Mouse (Mus musculus): ENCODE results near the gene Pgm1. TPM values are rescaled to one million over a fixed set of nuclear protein-coding genes. Genes with fewer than 3 reads are reported as not detected.

Pgm1 gene
- total and polyA plus RNA-seq, 3 experiments: 54.0 to 97.9 (median 95.7) TPM

- Histone ChIP-seq H3K9me3 (replicated peaks; ENCODE audit: low read length) (no peaks in the 10 kb centered on the region), H3K4me3 (replicated peaks in 1 of 3; ENCODE audit: low read depth in 2 of 3, low read length in 2 of 3, poor library complexity in 1 of 3) (no peak overlapping the region), H3K79me2 (replicated peaks; ENCODE audit: control insufficient read depth, extremely low read depth, insufficient read depth, poor library complexity, severe bottlenecking) (no peaks in the 10 kb centered on the region), H3K9ac (ENCODE audit: insufficient read depth, low read depth) (no peak overlapping the region), H3K4me1 (ENCODE audit: control insufficient read depth in 1 of 2, insufficient read depth in 2 of 2) (peaks cover 5 to 9% of the 10 kb centered on the region in 2 experiments; a peak in 1 of 4 replicates), H3K27me3 (replicated peaks) (peaks cover 2% of the 10 kb centered on the region), H3K4me2 (ENCODE audit: insufficient read depth, low read depth, poor library complexity, severe bottlenecking) (no peak overlapping the region), H3K36me3 (replicated peaks in 1 of 2; ENCODE audit: control insufficient read depth in 1 of 2, insufficient read depth in 1 of 2, low read length in 1 of 2) (no peaks in the 10 kb centered on the region), H3K27ac (ENCODE audit: insufficient read depth, low read depth) (no peak overlapping the region)
- in situ Hi-C loops (cut with MboI; ENCODE audit: low pct_ligation_motif_present, low pct_unique_long_range_greater_than_20kb, low sequenced_read_pairs) (loop anchor here (25.0 kb wide), 3 partner anchors 181 to 481 kb away; no protein-coding TSS in a partner anchor), dilution Hi-C loops (cut with MboI; ENCODE audit: extremely low pct_ligation_motif_present, extremely low pct_unique_long_range_greater_than_20kb, low sequenced_read_pairs) (no loop called here)
- TF ChIP-seq MEF2A (IDR thresholded peaks at IDR 0.05; ENCODE audit: borderline replicate concordance, low read depth, low read length) (no peak), POLR2AphosphoS2 (IDR thresholded peaks at IDR 0.05; ENCODE audit: low read depth, low read length) (no peak), IRF4 (IDR thresholded peaks at IDR 0.05; ENCODE audit: low read depth, low read length) (no peak), JUN (IDR thresholded peaks at IDR 0.05; ENCODE audit: insufficient read depth, low read depth, low read length) (no peak), CHD1 (IDR thresholded peaks at IDR 0.05; ENCODE audit: low read depth, low read length) (no peak), TBP (conservative IDR thresholded peaks at IDR 0.05; ENCODE audit: low read depth, low read length) (no peak), SMC3 (IDR thresholded peaks at IDR 0.05; ENCODE audit: low read depth, low read length) (no peak), NRF1 (IDR thresholded peaks at IDR 0.05; ENCODE audit: low read depth, low read length) (no peak), MAX (IDR thresholded peaks at IDR 0.05; ENCODE audit: low read length) (no peak), HCFC1 (IDR thresholded peaks at IDR 0.05; ENCODE audit: low read depth, low read length) (no peak), ZMIZ1 (IDR thresholded peaks at IDR 0.05; ENCODE audit: low read depth, low read length) (no peak), PAX5 (IDR thresholded peaks at IDR 0.05; ENCODE audit: low read length) (no peak), ZNF384 (IDR thresholded peaks at IDR 0.05; ENCODE audit: low read depth, low read length) (no peak), MAZ (IDR thresholded peaks at IDR 0.05; ENCODE audit: low read depth, low read length) (no peak), USF1 (IDR thresholded peaks at IDR 0.05; ENCODE audit: low read depth, low read length) (no peak), KAT2A (IDR thresholded peaks at IDR 0.05; ENCODE audit: insufficient replicate concordance, low read length) (no peak), RAD21 (IDR thresholded peaks at IDR 0.05; ENCODE audit: low read depth, low read length) (no peak), ZKSCAN1 (IDR thresholded peaks at IDR 0.05; ENCODE audit: borderline replicate concordance, low read depth, low read length) (no peak), CHD2 (IDR thresholded peaks at IDR 0.05; ENCODE audit: low read length) (no peak), EP300 (IDR thresholded peaks at IDR 0.05; ENCODE audit: low read length) (no peak)
- DNase-seq (ENCODE audit: extremely low read depth): no peak
Observed at GRCm38 (mm10) chr4:100031270-100031669, 102.1 kb downstream of the Pgm1 start.

GRCm38 (mm10) chr4:100032608-100033007, 103.4 kb downstream of the Pgm1 start:
- dilution Hi-C loops (cut with MboI; ENCODE audit: extremely low pct_ligation_motif_present, extremely low pct_unique_long_range_greater_than_20kb, low sequenced_read_pairs): no loop called here
- TF ChIP-seq PAX5 (IDR thresholded peaks at IDR 0.05; ENCODE audit: low read length) (no peak), SMC3 (IDR thresholded peaks at IDR 0.05; ENCODE audit: low read depth, low read length) (no peak), POLR2AphosphoS2 (IDR thresholded peaks at IDR 0.05; ENCODE audit: low read depth, low read length) (no peak), EP300 (IDR thresholded peaks at IDR 0.05; ENCODE audit: low read length) (0 out of 2 replicates have a peak, but pooled peaks have one; percentile 30), MAZ (IDR thresholded peaks at IDR 0.05; ENCODE audit: low read depth, low read length) (no peak), ZNF384 (IDR thresholded peaks at IDR 0.05; ENCODE audit: low read depth, low read length) (no peak), CHD2 (IDR thresholded peaks at IDR 0.05; ENCODE audit: low read length) (no peak), IRF4 (IDR thresholded peaks at IDR 0.05; ENCODE audit: low read depth, low read length) (peak; percentile 70)

More at GRCm38 (mm10) chr4:100032608-100033007, 103.4 kb downstream of the Pgm1 start:
- Histone ChIP-seq H3K27ac (ENCODE audit: insufficient read depth, low read depth) (no peak overlapping the region), H3K4me2 (ENCODE audit: insufficient read depth, low read depth, poor library complexity, severe bottlenecking) (no peak overlapping the region), H3K4me3 (replicated peaks in 1 of 3; ENCODE audit: low read depth in 2 of 3, low read length in 2 of 3, poor library complexity in 1 of 3) (no peak overlapping the region), H3K79me2 (replicated peaks; ENCODE audit: control insufficient read depth, extremely low read depth, insufficient read depth, poor library complexity, severe bottlenecking) (no peaks in the 10 kb centered on the region), H3K27me3 (replicated peaks) (no peaks in the 10 kb centered on the region), H3K9me3 (replicated peaks; ENCODE audit: low read length) (no peaks in the 10 kb centered on the region), H3K4me1 (ENCODE audit: control insufficient read depth in 1 of 2, insufficient read depth in 2 of 2) (peaks cover 5 to 9% of the 10 kb centered on the region in 2 experiments; a peak in 1 of 4 replicates), H3K36me3 (replicated peaks in 1 of 2; ENCODE audit: control insufficient read depth in 1 of 2, insufficient read depth in 1 of 2, low read length in 1 of 2) (no peaks in the 10 kb centered on the region), H3K9ac (ENCODE audit: insufficient read depth, low read depth) (no peak overlapping the region)
- in situ Hi-C loops (cut with MboI; ENCODE audit: low pct_ligation_motif_present, low pct_unique_long_range_greater_than_20kb, low sequenced_read_pairs): loop anchor here (25.0 kb wide), 3 partner anchors 180 to 480 kb away; no protein-coding TSS in a partner anchor
- no peak for DNase-seq (ENCODE audit: extremely low read depth)
